In the genomic region with DNA sequence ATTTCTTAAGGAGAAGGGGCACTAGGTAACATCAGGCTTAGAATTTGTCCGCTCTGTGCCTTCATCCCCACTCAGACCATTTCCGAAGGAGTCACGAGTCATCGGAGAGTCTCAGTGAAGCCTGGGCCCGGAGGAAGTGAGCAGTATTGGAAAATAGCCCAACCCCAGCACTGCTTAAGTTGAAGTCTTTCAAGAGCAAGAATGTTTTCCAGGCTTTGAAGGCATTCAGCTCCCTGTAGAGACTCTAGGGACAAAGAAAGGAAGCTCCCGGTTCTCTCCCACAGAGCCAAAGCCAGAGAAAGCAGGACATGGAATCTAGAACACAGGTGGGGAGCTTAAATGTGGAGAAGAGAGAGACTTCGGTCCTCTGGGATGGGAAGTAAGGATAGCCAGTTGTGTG, we compare ENCODE assay signal across 18 mouse cellular contexts. TPM values are rescaled to one million over a fixed set of nuclear protein-coding genes. Genes with fewer than 3 reads are reported as not detected.
DNase-seq lines count a peak whose midpoint lies in the region; TF ChIP-seq lines count a peak whose summit lies in the region.
"Had no signal": no experiment of that assay in that cellular context is flagged by ENCODE, and none has a peak within 500 bp of the region (broad histone marks: within the 10 kb centered on the region; RNA-seq: fewer than 3 reads in every experiment).

No protein-coding gene starts in this region.

- TF ChIP-seq CTCF in heart, adult 2 months (IDR thresholded peaks at IDR 0.05): no peak
- no peak for TF ChIP-seq CTCF in left cerebral cortex, adult 2 months (IDR thresholded peaks at IDR 0.05)

- TF ChIP-seq POLR2A in heart, adult 2 months (IDR thresholded peaks at IDR 0.05; ENCODE audit: insufficient read depth, low read depth, low read length): no peak

- peak overlapping the region; percentile 78 for H3K27ac ChIP-seq in heart, adult 2 months
- H3K27ac ChIP-seq in left cerebral cortex, adult 2 months: peak overlapping the region; percentile 36; the same call in 1 of the 2 replicates
- H3K27ac ChIP-seq: embryonic facial prominence, embryonic 13.5 days; liver, embryonic 12.5 days; midbrain, embryonic 10.5 days; stomach, postnatal 0 days had no signal

- intact Hi-C loops in heart, adult 2 months (cut with DNase I): loop anchor here (2.0 kb wide), 1 partner anchor 15 kb away; no protein-coding TSS in a partner anchor
- intact Hi-C loops in heart, postnatal 25 days (cut with DNase I): loop anchor here (2.0 to 10.0 kb wide), 2 partner anchors 15 to 49 kb away; a partner anchor contains a TSS
- intact Hi-C loops in left cerebral cortex, adult 2 months (cut with DNase I): no loop called here
- intact Hi-C loops in left cerebral cortex, postnatal 36 days (cut with DNase I): no loop called here

- H3K36me3 ChIP-seq in heart, adult 2 months (ENCODE audit: control insufficient read depth, insufficient read depth, low read length): no peaks in the 10 kb centered on the region
- H3K36me3 ChIP-seq: embryonic facial prominence, embryonic 13.5 days; liver, embryonic 12.5 days; midbrain, embryonic 10.5 days had no signal

- H3K79me2 ChIP-seq in heart, adult 2 months (replicated peaks; ENCODE audit: control insufficient read depth, insufficient read depth, low read length): no peaks in the 10 kb centered on the region

- TF ChIP-seq EP300 in heart, adult 2 months (IDR thresholded peaks at IDR 0.05; ENCODE audit: insufficient read depth, low read depth, low read length): 0 out of 2 replicates have a peak, but pooled peaks have one; percentile 18

- DNase-seq in heart, adult 2 months: peak in 1 of 2 experiments; percentile 48
- DNase-seq in heart, postnatal 25 days (ENCODE audit: low spot score): no peak
- no peak for DNase-seq in left cerebral cortex, adult 2 months (ENCODE audit: extremely low spot score in 1 of 2, low spot score in 2 of 2)
- DNase-seq in left cerebral cortex, postnatal 36 days (ENCODE audit: low spot score in 2 of 2): no peak
- peak; percentile 65 to 76 for DNase-seq in heart, adult 9 months (ENCODE audit: low spot score in 2 of 2)
- DNase-seq in skeletal muscle tissue, adult 2 months (ENCODE audit: low read depth, low spot score): peak; percentile 52
- DNase-seq in Muller cell, postnatal 12 days (ENCODE audit: inconsistent ontology term): no peak
- DNase-seq: adrenal gland, postnatal 14 days; cerebellum, adult 11-12 months; cerebellum, postnatal 14 days; lung, embryonic 14.5 days; lung, postnatal 36 days; right cerebral cortex, postnatal 4 days had no signal

- peaks cover 5% of the 10 kb centered on the region for H3K4me1 ChIP-seq in heart, adult 2 months (ENCODE audit: control insufficient read depth, insufficient read depth, low read length)
- H3K4me1 ChIP-seq: liver, embryonic 12.5 days had no signal

- H3K27me3 ChIP-seq in heart, adult 2 months (ENCODE audit: control insufficient read depth, insufficient read depth, low read length): no peaks in the 10 kb centered on the region
- H3K27me3 ChIP-seq: embryonic facial prominence, embryonic 13.5 days had no signal

- H3K4me3 ChIP-seq in heart, adult 2 months: no peak overlapping the region
- H3K4me3 ChIP-seq in left cerebral cortex, adult 2 months: no peak overlapping the region
- H3K4me3 ChIP-seq: embryonic facial prominence, embryonic 13.5 days; liver, embryonic 12.5 days; midbrain, embryonic 10.5 days had no signal

- 35% methylated on average over 7 of the region's 7 CpGs for WGBS in heart, adult 2 months

- H3K9ac ChIP-seq in heart, adult 2 months (ENCODE audit: low read depth, low read length): no peak overlapping the region
- H3K9ac ChIP-seq: embryonic facial prominence, embryonic 13.5 days; liver, embryonic 12.5 days; lung, embryonic 14.5 days had no signal

RNA-seq across cellular contexts. Expression of a gene that starts 6.2 kb away (rescaled TPM):
- total RNA-seq in heart, adult 2 months (2021): 1 to 10 TPM; 7.2 to 8.5 TPM
- polyA plus RNA-seq in heart, adult 2 months (2012; rRNA removed): 8.0 and 11.0 TPM in 2 replicates
- 10 to 100 TPM in 1 of 2 experiments, 1 to 10 TPM in 1; 9.1 to 10.6 TPM for total RNA-seq in heart, postnatal 25 days (2021)
- 10 to 100 TPM; 10.1 to 10.9 TPM for total RNA-seq in left cerebral cortex, adult 2 months (2021)
- 10 to 100 TPM in 1 of 2 experiments, 1 to 10 TPM in 1; 8.6 to 11.5 TPM for total RNA-seq in left cerebral cortex, postnatal 36 days (2021)
- polyA plus RNA-seq: Patski had no signal

RNA-seq across cellular contexts. Expression of a gene that starts 17.2 kb away (rescaled TPM):
- 100 to 1,000 TPM in 1 of 2 experiments, 10 to 100 TPM in 1; 93.1 to 133 TPM for total RNA-seq in heart, adult 2 months (2021)
- 139 and 144 TPM in 2 replicates for polyA plus RNA-seq in heart, adult 2 months (2012; rRNA removed)
- 100 to 1,000 TPM; 108 to 110 TPM for total RNA-seq in heart, postnatal 25 days (2021)
- total RNA-seq in left cerebral cortex, adult 2 months (2021): 100 to 1,000 TPM in 1 of 2 experiments, 10 to 100 TPM in 1; 97.3 to 101 TPM
- total RNA-seq in left cerebral cortex, postnatal 36 days (2021): 100 to 1,000 TPM in 1 of 2 experiments, 10 to 100 TPM in 1; 90.1 to 114 TPM

RNA-seq across cellular contexts. Expression of a gene that starts 41.7 kb away (rescaled TPM):
- total RNA-seq in heart, adult 2 months (2021): 10 to 100 TPM; 42.1 to 50.3 TPM
- polyA plus RNA-seq in heart, adult 2 months (2012; rRNA removed): 66.1 and 90.0 TPM in 2 replicates
- 10 to 100 TPM; 37.4 to 40.7 TPM for total RNA-seq in heart, postnatal 25 days (2021)
- total RNA-seq in left cerebral cortex, adult 2 months (2021): 10 to 100 TPM; 68.2 to 68.4 TPM
- total RNA-seq in left cerebral cortex, postnatal 36 days (2021): 10 to 100 TPM; 59.6 to 73.9 TPM

RNA-seq across cellular contexts. Expression of a gene that starts 49.5 kb away (rescaled TPM):
- 100 to 1,000 TPM; 110 to 115 TPM for total RNA-seq in heart, adult 2 months (2021)
- 158 and 176 TPM in 2 replicates for polyA plus RNA-seq in heart, adult 2 months (2012; rRNA removed)
- total RNA-seq in heart, postnatal 25 days (2021): 10 to 100 TPM; 90.1 to 90.3 TPM
- 100 to 1,000 TPM; 110 to 111 TPM for total RNA-seq in left cerebral cortex, adult 2 months (2021)
- 100 to 1,000 TPM; 112 to 127 TPM for total RNA-seq in left cerebral cortex, postnatal 36 days (2021)

RNA-seq across cellular contexts. Expression of a gene that starts 56.5 kb away (rescaled TPM):
- total RNA-seq in heart, adult 2 months (2021): 10 to 100 TPM in 1 of 2 experiments, 1 to 10 TPM in 1; 9.2 to 10.8 TPM
- polyA plus RNA-seq in heart, adult 2 months (2012; rRNA removed): 4.4 and 8.0 TPM in 2 replicates
- total RNA-seq in heart, postnatal 25 days (2021): 1 to 10 TPM; 9.5 TPM
- 10 to 100 TPM; 12.3 to 13.5 TPM for total RNA-seq in left cerebral cortex, adult 2 months (2021)
- 10 to 100 TPM; 13.0 to 14.0 TPM for total RNA-seq in left cerebral cortex, postnatal 36 days (2021)

Comparison
In these comparisons a context has a peak if more than half of its experiments do, and no peak if none do; other contexts are left out.
1. DNase-seq: peak in heart, adult 9 months (2 of 2) and skeletal muscle tissue, adult 2 months (single experiment); none in heart, postnatal 25 days (single experiment), left cerebral cortex, adult 2 months (0 of 2), left cerebral cortex, postnatal 36 days (0 of 2) and Muller cell, postnatal 12 days (single experiment).
2. intact Hi-C loops: an anchor here in heart, adult 2 months (2.0 kb wide) and heart, postnatal 25 days (2.0 to 10.0 kb wide); none called in left cerebral cortex, adult 2 months and left cerebral cortex, postnatal 36 days.